Mouse (Mus musculus) layer of hippocampus, adult 2 months (tissue): ENCODE measurements at regions not wholly inside any gene's neighbourhood (a gene's known extent, or its start where the extent isn't known, plus 50 kb on each side); places are given as distances from the start of the nearest gene placed in this dataset.
"Not testable (repeated sequence)": the region's sequence is repeated elsewhere in the genome, so short reads cannot be mapped to it uniquely, and the experiment has no call there.

ENCODE experiments used
- DNase-seq, 2 experiments: peaks; one replicate each; pipeline ENCODE4 v3.0.0; 2022; ENCODE audit warnings: low spot score in 2 of 2
- H3K27ac ChIP-seq: fragments of 200-600 bp; 2 replicates; pipeline ENCODE4 v1.8.1; 2022
- H3K4me3 ChIP-seq: fragments of 200-600 bp; 2 replicates; pipeline ENCODE4 v1.8.1; 2022; ENCODE audit warnings: mild to moderate bottlenecking
- CTCF ChIP-seq: fragments of 200-600 bp; conservative IDR thresholded peaks from 2 replicates; pipeline ENCODE4 v1.8.1; 2022; ENCODE audit warnings: antibody characterized with exemption, mild to moderate bottlenecking, moderate library complexity

DNA sequence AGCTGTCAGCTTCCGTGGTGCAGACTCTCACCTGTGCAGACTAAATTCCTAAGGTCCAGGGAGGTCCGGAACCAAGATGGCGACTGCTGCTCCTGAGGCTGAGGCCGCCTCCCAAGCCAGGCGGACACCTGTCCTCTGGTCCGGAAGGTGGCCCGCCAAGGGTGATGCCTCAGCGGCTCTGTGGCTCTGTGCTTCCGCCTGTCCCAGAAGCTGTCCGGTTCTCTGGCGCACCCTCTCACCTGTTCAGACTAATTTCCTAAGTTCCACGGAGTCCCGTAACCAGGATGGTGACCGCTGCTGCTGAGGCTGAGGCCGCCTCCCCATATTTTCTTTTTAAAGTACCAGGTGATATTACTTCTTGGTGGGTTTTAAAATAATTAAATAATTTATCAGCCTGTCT, 65.4 kb upstream of the B3galnt2 start:
- not testable (repeated sequence) for H3K4me3 ChIP-seq, DNase-seq, H3K27ac ChIP-seq

DNA sequence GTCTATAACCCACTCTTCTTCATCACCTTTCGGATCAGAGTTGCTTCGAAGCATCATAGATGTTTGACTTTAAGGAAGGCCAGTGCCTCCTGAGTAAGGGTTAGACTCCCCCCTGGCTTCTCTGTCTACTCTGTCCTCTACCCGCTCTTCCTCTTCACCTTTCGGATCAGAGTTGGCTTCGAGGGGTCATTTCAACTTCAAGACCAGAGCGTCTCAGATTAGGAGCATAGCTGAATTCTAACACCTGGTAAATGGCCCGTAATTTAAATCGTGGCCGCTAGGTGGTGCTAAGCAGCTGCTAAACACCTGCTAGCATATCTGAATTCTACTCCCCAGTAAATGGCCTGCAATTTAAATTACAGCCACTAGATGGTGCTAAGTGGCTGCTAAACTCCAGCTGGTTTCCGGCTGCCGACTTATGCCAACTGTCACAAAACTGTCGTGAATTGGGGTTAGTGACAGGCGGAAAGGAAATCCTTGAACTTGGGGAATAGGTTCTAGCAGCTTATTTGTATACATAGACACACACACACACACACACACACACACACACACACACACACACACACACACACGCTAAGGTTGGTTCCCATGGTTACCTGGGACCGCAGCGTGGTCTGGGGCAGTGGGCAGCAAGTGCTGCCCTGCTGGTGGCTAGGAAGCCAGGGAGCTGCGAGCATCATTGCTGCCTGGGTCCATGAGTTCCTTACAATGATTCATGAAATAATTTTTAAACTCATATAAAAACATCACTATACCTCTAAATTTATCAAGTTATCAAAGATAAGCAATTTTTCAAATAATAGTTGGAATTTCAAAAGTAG, 64.8 kb upstream of the B3galnt2 start:
- peak; percentile 96 to 99 for DNase-seq
- peak; percentile 88 for TF ChIP-seq CTCF
- Histone ChIP-seq H3K27ac (no peak overlapping the region), H3K4me3 (peak overlapping the region; percentile 38; the same call in 1 of the 2 replicates)

DNA sequence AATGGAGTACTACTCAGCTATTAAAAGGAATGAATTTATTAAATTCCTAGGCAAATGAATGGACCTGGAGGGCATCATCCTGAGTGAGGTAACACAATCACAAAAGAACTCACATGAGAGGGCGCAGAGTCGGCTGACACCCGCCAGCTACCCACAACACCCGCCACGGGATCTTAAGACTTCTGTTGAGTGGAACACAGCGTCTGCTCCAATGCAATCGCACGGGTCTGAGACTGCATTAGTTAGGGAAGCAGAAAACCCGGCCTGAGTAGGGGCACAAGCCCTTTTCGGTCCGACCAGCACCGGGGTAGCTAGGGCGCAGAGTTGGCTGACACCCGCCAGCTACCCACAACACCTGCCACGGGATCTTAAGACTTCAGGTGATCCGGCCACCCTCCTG, 52.1 kb upstream of the B3galnt2 start:
- not testable (repeated sequence) for H3K4me3 ChIP-seq

More for the DNA sequence above, 52.1 kb upstream of the B3galnt2 start:
- H3K27ac ChIP-seq, DNase-seq: not testable (repeated sequence)
